Mouse (Mus musculus): Measurements from ENCODE around the gene Pde7b. TPM values are rescaled to one million over a fixed set of nuclear protein-coding genes. Genes with fewer than 3 reads are reported as not detected.
"Not testable (repeated sequence)": the region's sequence is repeated elsewhere in the genome, so short reads cannot be mapped to it uniquely, and the experiment has no call there.

The Pde7b gene
- total RNA-seq, 2 experiments from 2014 or later, result 53.7 to 59.7 TPM

DNA sequence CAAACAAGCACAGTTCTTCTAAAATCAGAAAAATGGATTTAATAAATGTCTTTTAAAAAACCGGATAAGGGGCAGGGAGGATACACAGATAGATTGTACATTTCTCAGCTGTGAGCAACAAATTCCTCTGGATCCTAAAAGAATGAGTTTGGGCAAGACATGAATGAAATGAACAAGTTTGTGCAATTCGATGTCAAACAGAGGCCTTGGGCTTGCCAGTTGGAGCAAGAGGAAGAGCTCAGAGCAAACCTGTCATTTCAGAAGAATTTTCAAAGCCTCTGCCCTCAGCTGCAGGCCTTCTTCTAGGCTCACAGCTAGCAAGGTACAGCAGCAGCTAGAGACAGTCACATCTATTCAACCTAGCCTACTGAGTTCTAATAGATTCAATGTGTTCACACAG lies 153.4 kb downstream of the Pde7b start:
- DNase-seq (ENCODE audit: low spot score), result no peak
- intact Hi-C loops (cut with DNase I), result loop anchor here (5.0 kb wide), 1 partner anchor 164 kb away; no protein-coding TSS in a partner anchor

DNA sequence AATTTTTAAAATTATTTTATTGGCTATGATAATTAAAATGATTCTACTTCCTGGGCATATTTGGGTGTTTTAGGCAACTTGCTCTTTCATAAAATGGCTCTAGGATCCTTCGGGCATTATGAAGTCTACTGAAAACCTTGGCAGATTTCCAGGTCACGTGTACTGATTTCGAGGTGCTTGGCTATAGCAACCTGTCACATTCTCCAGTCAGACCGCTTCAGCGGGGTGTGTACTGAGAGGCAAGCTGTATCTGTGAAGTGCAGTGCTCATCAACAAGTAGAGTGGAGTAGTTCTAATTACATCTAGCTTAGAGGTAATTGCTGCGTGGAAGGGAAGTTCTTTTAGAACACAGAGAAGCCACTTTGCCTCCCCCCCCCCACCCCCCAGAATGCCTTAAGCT lies 156.2 kb downstream of the Pde7b start:
- intact Hi-C loops (cut with DNase I), result no loop called here
- DNase-seq (ENCODE audit: low spot score), result no peak

DNA sequence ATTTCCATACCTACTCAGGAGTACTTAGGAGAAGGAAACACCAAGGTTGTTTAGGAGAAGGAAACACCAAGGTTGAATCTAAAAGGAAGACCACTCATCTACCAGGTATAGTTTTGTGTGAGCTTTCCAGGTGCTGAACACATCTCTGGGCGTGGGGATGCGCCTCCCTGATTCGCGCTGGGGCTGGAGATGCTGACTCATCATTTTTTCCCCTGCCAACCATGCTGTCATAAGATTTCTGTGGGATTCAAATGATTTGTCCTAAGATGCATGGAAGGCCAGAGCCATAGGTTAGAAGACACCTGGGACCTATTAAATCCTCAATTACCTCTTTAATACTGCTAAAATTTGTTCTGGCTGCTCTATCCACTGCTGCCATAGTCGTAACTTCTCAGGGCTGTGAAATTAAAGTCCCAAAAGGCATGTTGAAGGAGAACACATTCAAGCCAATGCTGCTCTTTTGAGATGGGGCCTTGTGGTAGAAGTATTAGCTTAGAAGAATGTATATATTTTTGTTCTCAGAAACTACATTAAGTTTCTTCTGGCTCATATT lies 157.1 kb downstream of the Pde7b start:
- no peak for DNase-seq (ENCODE audit: low spot score)
- intact Hi-C loops (cut with DNase I), result no loop called here

DNA sequence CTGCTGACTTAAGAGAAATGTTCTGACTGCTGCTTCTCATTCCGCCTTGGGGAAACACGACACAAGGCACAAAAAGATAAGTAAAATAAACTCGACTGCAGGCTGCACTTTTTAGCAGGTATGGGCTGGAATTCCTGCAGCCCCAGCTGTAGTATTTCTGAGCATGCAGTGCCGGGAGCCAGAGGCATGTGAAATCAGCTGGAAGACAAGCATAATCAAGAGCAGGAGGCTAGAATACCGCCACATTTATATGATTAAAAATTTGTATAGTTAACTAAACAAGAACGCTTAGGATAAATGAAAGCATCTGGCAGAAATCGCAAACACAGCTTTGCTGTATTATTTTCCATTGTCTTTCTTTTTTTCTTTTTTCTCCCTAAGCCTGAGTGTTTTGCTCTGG lies 168.4 kb downstream of the Pde7b start:
- intact Hi-C loops (cut with DNase I), result no loop called here
- no peak for DNase-seq (ENCODE audit: low spot score)

DNA sequence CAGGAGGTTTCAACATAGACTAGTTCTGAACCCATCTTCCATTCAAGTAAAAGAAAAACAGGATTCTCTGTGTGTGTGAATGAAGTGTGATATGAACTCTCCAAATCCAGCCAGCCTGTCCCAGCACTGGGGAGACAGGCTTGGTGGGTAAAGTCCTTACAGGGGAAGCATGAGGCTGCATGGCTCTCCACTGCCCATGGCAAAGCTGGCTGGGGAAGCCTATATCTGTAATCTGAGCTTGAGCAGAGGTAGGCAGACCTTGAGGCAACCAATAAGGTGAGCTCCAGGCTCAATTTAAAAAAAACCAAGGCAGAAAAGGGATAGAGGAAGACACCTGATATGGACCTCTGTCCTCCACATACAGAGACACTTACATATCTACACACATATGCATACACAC lies 173.5 kb downstream of the Pde7b start:
- intact Hi-C loops (cut with DNase I), result no loop called here
- no peak for DNase-seq (ENCODE audit: low spot score)

DNA sequence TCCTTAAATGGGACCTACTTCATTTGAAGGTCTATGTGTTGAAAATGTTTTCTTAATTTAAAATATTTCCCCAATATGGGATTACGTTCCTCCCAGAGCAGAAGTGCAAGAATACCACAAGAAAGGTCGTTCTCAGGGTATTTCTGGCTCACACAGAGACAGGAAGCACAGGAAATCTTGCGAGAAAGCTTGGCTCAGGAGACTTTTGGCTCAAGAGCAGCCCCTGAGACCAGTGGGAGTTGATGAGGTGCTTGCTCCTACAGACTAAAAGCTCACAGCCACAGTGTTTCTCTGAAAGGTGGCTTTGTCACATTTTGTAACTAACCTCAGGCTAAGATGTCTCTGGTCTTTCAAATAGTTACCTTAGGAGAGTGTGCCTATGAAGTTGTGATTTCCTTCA lies 174.1 kb downstream of the Pde7b start:
- intact Hi-C loops (cut with DNase I), result no loop called here
- no peak for DNase-seq (ENCODE audit: low spot score)

DNA sequence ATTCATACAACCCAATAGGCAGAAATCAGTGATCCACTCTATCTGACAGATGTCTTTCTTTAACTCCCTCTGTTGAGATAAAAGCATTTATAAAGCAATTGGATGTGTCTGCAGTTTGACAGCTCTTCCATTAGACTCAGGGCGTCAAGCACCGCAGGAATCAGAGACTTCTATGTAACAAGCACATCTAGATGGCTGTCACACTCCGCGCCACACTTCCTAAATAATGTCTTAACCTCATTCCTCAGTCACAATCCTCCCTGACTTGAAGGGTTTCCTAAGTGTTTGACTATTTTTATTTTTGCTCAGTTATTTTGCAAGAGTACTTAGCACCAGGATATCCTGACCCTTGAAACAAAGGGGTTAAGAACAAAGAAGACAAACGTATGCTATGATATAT lies 174.7 kb downstream of the Pde7b start:
- intact Hi-C loops (cut with DNase I), result no loop called here
- DNase-seq (ENCODE audit: low spot score), result no peak

DNA sequence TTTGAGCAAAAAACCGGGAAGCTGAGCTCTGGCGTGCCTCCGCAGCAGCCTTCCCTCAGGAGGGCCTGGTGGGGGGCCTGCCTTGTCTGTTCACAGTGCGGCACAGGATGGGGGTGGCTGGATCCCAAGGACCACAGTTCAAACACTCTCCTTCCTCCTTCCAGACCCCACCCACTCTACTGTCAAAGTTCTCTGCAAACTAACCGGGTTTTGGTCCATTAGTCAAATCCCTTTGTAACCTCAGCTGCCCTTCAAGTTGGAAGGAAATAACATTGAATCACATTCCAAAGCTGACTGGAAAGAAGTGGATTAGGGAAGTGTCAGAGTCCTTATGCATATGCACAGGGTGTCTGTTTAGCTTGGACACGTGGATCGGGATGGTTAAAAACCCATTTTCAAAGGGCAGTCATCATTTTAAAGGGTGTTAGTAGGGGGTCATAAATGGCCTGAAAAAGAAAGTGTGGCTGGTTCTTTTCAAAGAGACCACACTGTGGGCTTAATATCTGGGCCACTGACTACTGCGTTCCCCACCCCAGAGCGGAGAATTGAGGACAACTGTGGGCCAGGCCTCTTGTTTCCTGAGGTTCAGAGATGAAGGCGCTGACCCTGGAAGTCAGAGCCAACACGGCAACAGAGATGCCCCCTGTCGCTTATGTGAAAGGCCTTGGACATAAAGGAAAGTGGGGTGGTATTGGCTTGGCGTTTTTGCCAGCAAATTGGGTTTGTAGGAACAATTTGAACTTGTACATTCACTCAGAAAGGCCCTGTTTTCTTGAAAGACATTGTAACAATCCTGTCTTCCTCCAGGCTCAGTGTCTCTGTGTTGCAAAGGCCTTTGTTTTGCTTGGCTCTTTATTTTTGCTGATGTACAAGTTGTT lies 175.8 kb downstream of the Pde7b start:
- intact Hi-C loops (cut with DNase I), result loop anchor here (2.0 to 5.0 kb wide), 2 partner anchors 56 to 173 kb away; no protein-coding TSS in a partner anchor

DNA sequence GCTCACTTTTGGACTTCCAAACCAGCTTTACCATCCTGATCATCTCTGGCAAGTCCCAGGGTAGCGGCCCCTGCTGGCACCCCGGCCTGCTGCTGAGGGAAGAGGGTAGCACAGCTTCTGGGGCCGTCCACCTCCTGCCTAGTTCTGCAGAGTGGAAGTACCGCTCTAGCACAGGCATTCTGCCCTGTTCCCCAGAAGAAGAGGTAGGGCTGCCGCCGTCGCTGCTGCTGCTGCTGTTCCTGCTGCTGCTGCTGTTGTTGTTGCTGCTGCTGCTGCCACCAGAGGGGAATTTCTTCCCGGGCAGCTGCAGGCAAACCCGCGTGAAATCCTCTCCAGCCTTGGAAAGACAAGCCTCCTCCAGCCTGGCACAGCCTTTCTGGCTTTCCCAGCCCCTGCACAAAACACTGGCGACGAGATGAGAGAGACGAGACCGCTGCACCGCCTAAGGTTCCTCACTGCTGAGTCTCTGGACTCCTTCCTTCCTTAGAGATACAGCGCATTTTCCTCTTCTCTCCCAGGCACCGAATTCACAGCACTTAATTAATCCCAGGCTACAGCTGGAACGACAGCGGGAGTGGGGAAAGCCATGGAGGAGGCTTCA lies 176.8 kb downstream of the Pde7b start:
- DNase-seq (ENCODE audit: low spot score), result no peak

More for the DNA sequence above, 175.8 kb downstream of the Pde7b start:
- no peak for DNase-seq (ENCODE audit: low spot score)

DNA sequence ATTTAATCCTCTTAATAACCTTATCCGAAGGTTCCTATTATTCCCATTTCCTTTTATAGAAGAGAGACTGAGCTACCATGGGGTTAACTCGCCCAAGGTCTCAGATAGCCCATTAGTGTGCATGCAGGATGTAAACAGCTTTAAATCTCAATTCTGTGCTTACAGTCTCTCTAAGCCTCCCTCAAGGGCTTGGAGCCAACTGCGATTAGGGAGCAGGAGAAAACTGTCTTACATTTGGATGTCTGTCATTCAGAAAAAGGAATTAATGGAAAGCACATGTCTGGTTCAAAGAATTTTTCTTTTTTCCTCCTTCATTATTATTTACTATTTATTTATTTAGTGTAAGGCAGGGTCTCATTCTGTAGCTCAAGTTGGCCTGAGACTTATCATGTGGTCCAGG lies 181.8 kb downstream of the Pde7b start:
- intact Hi-C loops (cut with DNase I), result no loop called here

More for the DNA sequence above, 176.8 kb downstream of the Pde7b start:
- intact Hi-C loops (cut with DNase I), result loop anchor here (2.0 to 5.0 kb wide), 2 partner anchors 55 to 174 kb away; no protein-coding TSS in a partner anchor

DNA sequence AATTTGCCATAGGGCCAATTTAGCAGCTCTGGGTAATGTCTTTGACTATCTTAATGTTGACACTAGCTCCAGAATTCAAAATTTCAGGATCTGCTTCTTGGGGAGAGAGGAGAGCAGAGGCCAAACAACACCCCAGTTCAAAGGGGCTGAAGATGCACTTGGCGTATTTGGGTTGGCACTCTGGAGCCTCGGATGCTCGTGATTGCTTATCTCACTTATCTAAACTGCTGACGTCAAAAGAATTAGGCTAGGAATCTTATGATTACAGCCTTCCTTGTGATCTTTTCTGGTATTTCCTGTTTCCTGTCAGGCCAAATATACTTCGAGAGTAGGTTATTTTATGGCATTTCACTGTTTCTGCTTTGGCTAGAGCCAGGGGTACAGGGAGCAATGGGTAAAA lies 191.1 kb downstream of the Pde7b start:
- intact Hi-C loops (cut with DNase I), result no loop called here
- no peak for DNase-seq (ENCODE audit: low spot score)

More for the DNA sequence above, 181.8 kb downstream of the Pde7b start:
- DNase-seq (ENCODE audit: low spot score), result no peak

DNA sequence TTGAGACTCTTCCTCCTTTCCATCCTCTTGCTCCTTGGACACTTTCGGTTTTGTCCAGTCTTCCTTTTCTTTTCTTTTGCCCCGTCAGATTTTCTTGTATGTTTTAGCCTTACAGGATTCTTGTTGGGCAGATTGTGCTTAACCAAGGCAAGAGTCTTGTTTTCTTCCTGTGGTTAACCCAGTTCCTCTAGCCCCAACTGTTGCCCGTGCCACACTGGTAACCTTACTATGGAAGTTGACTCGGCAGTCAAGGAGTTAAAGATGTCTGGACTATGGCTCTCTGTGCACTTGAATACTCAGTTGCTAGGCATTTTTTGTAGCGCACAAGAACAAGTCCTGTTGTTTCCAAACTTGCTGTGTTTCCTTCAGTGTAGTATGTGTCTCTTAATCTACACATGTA lies 193.0 kb downstream of the Pde7b start:
- DNase-seq (ENCODE audit: low spot score), result no peak
- intact Hi-C loops (cut with DNase I), result no loop called here

DNA sequence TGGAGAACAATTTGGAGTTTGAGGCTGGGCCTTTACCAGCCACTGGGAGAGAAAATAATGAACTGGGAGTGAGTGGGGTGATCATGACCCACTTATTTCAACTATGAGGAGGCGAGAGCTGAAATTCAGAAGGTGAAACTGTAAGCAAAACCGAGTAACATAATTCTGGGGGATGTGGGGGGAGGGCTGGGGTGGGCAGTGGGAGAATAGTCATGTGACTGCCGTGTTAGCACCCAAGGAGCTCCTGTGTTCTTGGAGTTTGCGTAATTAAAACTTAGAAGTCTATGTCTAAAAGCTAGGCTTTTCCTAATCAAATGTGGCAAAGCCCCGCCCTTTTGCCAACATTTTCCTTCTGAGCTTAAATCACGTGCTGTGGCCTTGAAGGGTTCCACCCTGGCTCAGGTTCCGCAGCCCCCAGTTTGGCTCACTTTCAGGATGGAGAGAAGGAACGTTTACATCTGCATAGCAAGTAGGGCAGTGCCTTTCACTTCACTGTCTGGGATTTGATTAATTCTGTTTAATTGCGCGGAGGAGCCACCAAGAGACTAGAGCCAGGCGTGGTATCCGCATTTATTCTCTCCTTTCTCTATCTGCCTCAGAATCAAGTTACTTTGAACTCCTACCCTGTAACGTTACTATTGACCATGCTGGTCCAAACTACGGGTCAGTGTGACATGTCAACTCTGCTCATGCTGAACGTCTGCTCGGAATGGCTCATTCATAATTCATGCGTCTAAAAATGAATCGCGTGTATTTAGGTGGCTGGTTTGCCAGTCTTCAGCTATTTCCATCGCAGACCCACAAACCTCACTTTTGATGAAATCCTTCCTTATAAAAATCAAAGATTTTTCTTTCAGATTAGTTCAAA lies 196.1 kb downstream of the Pde7b start:
- no peak for DNase-seq (ENCODE audit: low spot score)
- intact Hi-C loops (cut with DNase I), result no loop called here

DNA sequence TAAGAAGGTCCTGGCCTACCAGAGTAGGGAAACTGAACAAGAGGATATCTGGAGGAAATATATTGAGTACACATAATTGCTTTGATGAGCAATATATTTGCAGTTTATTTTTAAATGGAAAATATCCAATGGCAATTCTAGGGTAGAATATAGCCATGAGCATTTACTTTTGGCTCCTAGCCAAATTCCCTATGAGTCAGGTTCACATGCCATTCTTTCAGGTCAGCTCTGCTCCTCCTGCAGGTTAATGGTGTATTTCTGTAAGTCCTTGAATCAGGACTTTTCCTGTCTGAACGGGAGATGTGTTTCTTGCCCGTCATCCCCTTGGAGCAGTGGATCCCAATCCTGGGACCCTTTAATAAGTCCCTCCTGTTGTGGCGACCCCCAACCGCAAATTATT lies 197.1 kb downstream of the Pde7b start:
- no peak for DNase-seq (ENCODE audit: low spot score)
- intact Hi-C loops (cut with DNase I), result no loop called here

DNA sequence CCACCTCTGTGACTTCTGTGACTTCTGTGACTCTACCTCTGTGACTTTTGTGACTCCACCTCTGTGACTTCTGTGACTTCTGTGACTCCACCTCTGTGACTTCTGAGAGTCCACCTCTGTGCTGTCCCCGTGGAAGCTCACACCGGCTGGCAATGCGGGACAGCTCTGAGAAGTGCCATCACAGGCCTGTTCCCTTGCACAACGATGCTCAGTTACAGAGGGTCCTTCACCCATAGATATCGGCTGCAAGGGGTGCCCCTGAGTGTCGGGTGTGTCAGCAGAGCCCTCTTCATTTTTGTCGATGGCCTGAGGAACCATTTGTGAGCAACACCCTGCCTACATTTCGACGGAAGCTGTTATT lies 206.4 kb downstream of the Pde7b start:
- no peak for DNase-seq (ENCODE audit: low spot score)
- intact Hi-C loops (cut with DNase I), result no loop called here

DNA sequence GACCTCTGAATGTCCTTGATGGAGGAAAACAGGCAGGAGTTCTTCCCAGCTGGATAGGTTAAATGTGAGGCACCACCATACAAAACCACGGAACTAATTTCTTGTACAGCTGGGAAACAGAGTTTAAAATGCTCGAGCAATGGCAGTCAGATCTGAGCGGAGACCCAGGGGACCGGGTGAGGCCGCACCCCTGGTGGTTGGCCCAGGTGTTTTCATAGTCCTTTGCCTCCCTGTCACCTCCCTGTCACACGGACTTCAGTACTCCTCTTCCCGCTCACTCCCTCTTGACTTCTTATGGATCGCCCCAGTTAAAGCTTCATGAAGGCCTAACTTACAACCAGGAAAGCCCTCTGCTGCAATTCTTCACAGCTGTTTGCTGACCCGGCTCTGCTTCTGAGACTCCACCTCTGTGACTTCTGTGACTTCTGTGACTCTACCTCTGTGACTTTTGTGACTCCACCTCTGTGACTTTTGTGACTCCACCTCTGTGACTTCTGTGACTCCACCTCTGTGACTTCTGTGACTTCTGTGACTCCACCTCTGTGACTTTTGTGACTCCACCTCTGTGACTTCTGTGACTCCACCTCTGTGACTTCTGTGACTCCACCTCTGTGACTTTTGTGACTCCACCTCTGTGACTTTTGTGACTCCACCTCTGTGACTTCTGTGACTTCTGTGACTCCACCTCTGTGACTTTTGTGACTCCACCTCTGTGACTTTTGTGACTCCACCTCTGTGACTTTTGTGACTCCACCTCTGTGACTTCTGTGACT lies 206.9 kb downstream of the Pde7b start:
- intact Hi-C loops (cut with DNase I); DNase-seq (ENCODE audit: low spot score): not testable (repeated sequence)

DNA sequence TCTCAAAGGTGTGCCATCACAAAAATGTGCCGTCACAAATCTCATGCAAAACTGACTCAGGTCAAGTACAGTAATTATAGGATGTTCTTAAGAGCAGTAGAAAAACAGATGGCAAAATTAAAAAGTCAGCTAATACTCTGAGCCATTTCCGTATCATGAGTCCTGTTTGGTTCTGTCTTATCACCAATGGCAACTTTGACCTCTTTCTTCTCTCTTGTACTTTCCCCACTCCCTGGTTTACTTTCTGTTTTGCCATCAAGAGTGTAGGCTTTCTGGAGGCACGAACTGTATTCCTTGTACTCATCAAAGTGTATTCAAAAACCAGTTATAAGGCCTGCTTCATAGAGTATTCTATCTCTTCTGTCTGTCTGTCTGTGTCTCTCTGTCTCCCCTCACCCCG lies 211.0 kb downstream of the Pde7b start:
- intact Hi-C loops (cut with DNase I), result no loop called here
- no peak for DNase-seq (ENCODE audit: low spot score)

DNA sequence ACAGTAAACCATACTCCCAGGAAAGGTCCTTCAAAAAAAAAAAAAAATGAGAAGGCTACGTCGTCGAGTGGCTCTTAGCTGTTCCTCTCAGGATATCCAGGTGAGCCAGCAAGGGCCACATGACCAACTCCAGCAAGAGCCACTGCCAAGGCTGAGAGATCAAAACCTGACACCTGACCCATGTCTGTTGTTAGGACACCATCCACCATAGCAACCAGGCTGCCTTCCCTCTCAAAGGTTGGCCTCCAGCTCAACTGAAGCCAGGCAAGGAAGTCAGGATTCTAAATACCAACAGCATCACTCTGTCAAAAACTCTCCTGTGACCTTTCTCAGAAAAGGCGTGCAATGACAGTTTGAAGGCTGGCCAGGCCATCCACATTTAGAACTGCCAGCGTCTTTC lies 211.4 kb downstream of the Pde7b start:
- DNase-seq (ENCODE audit: low spot score), result no peak
- intact Hi-C loops (cut with DNase I), result no loop called here

DNA sequence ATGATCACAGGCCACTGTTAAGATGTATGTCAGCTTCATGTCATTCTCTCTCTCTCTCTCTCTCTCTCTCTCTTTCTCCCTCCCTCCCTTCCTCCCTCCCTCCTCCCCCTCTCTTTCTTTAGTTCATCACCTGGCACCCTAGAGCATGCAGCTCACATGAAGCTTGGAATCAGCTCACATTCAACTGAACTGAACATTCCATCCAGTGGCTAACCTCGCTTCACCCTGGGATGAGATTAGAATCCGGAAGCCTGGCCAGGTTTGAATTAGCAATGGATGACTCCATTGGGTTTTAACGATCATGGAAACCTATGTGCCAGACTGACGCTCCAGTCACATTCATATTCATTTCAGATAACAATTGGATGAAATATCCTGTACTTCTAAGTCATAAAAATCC lies 215.1 kb downstream of the Pde7b start:
- intact Hi-C loops (cut with DNase I), result loop anchor here (2.0 kb wide), 1 partner anchor 101 kb away; no protein-coding TSS in a partner anchor
- DNase-seq (ENCODE audit: low spot score), result no peak

All from heart, postnatal 25 days (tissue).